Mouse (Mus musculus) liver, embryonic 14.5 days (tissue): Measurements from ENCODE around the gene Slc8b1.
"Not testable (repeated sequence)": the region's sequence is repeated elsewhere in the genome, so short reads cannot be mapped to it uniquely, and the experiment has no call there.

ENCODE experiments used
- CTCF ChIP-seq: IDR thresholded peaks from 2 replicates; pipeline ENCODE4 v1.5.1; 2016; ENCODE audit warnings: antibody characterized with exemption, low read depth, control low read depth
- EP300 ChIP-seq: IDR thresholded peaks from 2 replicates; pipeline ENCODE4 v1.6.1; 2016; ENCODE audit warnings: antibody characterized with exemption, low read depth

GRCm38 (mm10) chr5:120500609-120501008 lies 10.4 kb upstream of the Slc8b1 start:
- not testable (repeated sequence) for TF ChIP-seq EP300, CTCF
